Mouse (Mus musculus) embryonic fibroblast, embryonic 13.5 days (primary cell): Measurements from ENCODE around the gene Rbl2.

Experiments used
- CTCF ChIP-seq: IDR thresholded peaks from 2 replicates; pipeline ENCODE4 v1.5.1; 2011; ENCODE audit warnings: mild to moderate bottlenecking, control low read depth, low read length, moderate library complexity, borderline replicate concordance; ENCODE audit not compliant: insufficient read depth
- POLR2A ChIP-seq: IDR thresholded peaks from 2 replicates; pipeline ENCODE4 v1.6.1; 2011; ENCODE audit warnings: low read depth, mild to moderate bottlenecking, control low read depth, low read length, moderate library complexity

DNA sequence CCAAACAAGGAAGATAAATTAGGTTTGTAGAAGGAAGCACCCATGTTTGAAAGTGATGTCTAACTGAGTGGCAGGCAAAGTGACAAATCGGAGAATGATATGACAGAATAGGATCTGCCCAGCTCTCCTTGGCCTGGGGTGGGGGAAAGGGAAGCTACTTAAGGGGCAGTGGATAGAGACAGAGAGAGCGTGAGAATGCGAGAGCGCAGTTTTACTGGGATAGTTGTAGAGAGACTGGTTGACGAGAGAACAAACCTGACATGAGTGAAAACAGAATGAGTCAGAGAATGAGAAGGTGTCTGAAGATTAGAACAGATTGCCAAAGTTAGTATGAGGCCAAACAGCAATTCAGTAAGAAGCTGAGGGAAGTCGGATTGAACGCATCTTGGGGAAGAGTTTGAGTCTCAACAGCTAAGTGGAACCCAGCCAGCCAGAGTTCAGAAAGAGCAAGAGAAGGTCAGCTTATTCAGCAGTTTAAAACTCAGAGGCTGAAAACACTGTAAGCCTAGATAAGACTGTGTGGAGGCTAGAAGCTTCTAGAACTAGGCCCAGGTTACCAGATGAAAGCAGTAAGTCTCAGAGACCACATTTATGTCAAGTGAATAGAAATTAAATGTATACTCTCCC lies 9.9 kb upstream of the Rbl2 start:
- TF ChIP-seq CTCF = no peak
- TF ChIP-seq POLR2A = no peak
